Mouse (Mus musculus) B cell, adult (primary cell): ENCODE data around the gene Zfp981. TPM values are rescaled to one million over a fixed set of nuclear protein-coding genes. Genes with fewer than 3 reads are reported as not detected.

Experiments used
- total RNA-seq: library from RNA; stranded (reverse); gene quantifications from 4 replicates; pipeline ENCODE4 v1.2.4, GENCODE M21; 2023; ENCODE audit not compliant: inconsistent age

Gene Zfp981
- total RNA-seq, result 1.8 to 2.7 TPM (median 2.2 TPM) in 4 replicates

GRCm38 (mm10) chr4:146501727-146502126, at the start of gene Zfp981:
Gene Zfp981, plus strand, starts transcription at chr4:146502027.

Other genes with a start within 250 kb of the Zfp981 start
- gene Zfp992, start 53.0 kb upstream of the Zfp981 start, total RNA-seq, result 5.2 to 6.2 TPM (median 6.0 TPM) in 4 replicates
- 2.1 to 4.7 TPM (median 3.2 TPM) in 4 replicates for gene Zfp993, start 108.9 kb downstream of the Zfp981 start, total RNA-seq